Mouse (Mus musculus) regulatory T cell (primary cell): ENCODE measurements at regions not wholly inside any gene's neighbourhood (a gene's known extent, or its start where the extent isn't known, plus 50 kb on each side); places are given as distances from the start of the nearest gene placed in this dataset.
"Not testable (repeated sequence)": the region's sequence is repeated elsewhere in the genome, so short reads cannot be mapped to it uniquely, and the experiment has no call there.

Experiments
- in situ Hi-C: fragments of 300-600 bp; cut with MboI, MseI; formaldehyde crosslinking; loops from one replicate; pipeline ENCODE4 v1.15.1; 2025; ENCODE audit warnings: high pct_unique_total_duplicates

GRCm38 (mm10) chr5:148776796-148777659, 152.1 kb downstream of the Katnal1 start:
- in situ Hi-C loops, result no loop called here

GRCm38 (mm10) chr5:148775232-148775631, 153.9 kb downstream of the Katnal1 start:
- in situ Hi-C loops, result no loop called here

- in situ Hi-C loops, result no loop called here
Observed at GRCm38 (mm10) chr5:148774446-148774845, 154.7 kb downstream of the Katnal1 start.

GRCm38 (mm10) chr5:148769452-148769851, 159.7 kb downstream of the Katnal1 start:
- in situ Hi-C loops, result no loop called here

GRCm38 (mm10) chr5:148768346-148768745, 160.8 kb downstream of the Katnal1 start:
- in situ Hi-C loops, result no loop called here

GRCm38 (mm10) chr5:148765993-148766392, 163.1 kb downstream of the Katnal1 start:
- in situ Hi-C loops, result no loop called here

GRCm38 (mm10) chr5:148760108-148760507, 169.0 kb downstream of the Katnal1 start:
- in situ Hi-C loops, result no loop called here

- in situ Hi-C loops, result no loop called here
Observed at GRCm38 (mm10) chr5:148758786-148759185, 170.3 kb downstream of the Katnal1 start.

GRCm38 (mm10) chr5:148757715-148758114, 171.4 kb downstream of the Katnal1 start:
- in situ Hi-C loops, result no loop called here

GRCm38 (mm10) chr5:148757236-148757635, 171.9 kb downstream of the Katnal1 start:
- in situ Hi-C loops, result no loop called here

- in situ Hi-C loops, result no loop called here
Observed at GRCm38 (mm10) chr5:148756246-148756930, 172.7 kb downstream of the Katnal1 start.

GRCm38 (mm10) chr5:148755807-148756206, 173.3 kb downstream of the Katnal1 start:
- in situ Hi-C loops, result no loop called here

- in situ Hi-C loops, result no loop called here
Observed at GRCm38 (mm10) chr5:148754896-148755295, 174.2 kb downstream of the Katnal1 start.

GRCm38 (mm10) chr5:148754363-148754762, 174.8 kb downstream of the Katnal1 start:
- in situ Hi-C loops, result no loop called here

- in situ Hi-C loops, result no loop called here
Observed at GRCm38 (mm10) chr5:148753457-148753856, 175.7 kb downstream of the Katnal1 start.

GRCm38 (mm10) chr5:148751980-148752379, 177.1 kb downstream of the Katnal1 start:
- in situ Hi-C loops, result no loop called here

- in situ Hi-C loops, result no loop called here
Observed at GRCm38 (mm10) chr5:148750002-148750734, 179.0 kb downstream of the Katnal1 start.

GRCm38 (mm10) chr5:148747972-148748764, 181.0 kb downstream of the Katnal1 start:
- in situ Hi-C loops, result no loop called here

GRCm38 (mm10) chr5:148747549-148747948, 181.6 kb downstream of the Katnal1 start:
- in situ Hi-C loops, result no loop called here

GRCm38 (mm10) chr5:148746726-148747125, 182.4 kb downstream of the Katnal1 start:
- in situ Hi-C loops, result not testable (repeated sequence)

GRCm38 (mm10) chr5:148744676-148745391, 184.3 kb downstream of the Katnal1 start:
- in situ Hi-C loops, result no loop called here
